ENCODE assay signal across 8 mouse cellular contexts in the genomic region with DNA sequence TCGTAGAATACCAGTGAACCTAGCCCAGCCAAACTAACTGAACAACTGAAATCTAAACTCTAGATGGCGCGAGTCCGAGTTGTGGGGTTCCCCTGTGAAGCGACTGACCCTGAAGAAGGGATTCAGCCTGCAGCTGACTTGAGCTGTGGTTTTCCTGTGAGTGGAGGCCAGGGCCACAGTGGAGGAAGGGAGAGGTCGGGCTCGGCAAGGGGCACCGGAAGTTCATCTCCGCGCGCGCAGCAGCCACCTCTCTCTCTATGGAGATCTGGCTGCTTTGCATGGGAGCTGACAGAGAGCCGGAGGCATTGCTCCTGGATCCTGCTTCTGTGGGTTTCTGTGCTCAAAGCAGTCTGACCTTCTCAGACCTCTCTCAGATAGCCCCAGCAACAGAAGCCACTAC. TPM values are rescaled to one million over a fixed set of nuclear protein-coding genes. Genes with fewer than 3 reads are reported as not detected.
DNase-seq lines count a peak whose midpoint lies in the region; ATAC-seq lines count a peak whose summit lies in the region.

No protein-coding gene starts in this region.

- no peaks in the 10 kb centered on the region; the same call in 1 of the 2 replicates for H3K4me1 ChIP-seq in forebrain, embryonic 11.5 days (replicated peaks; ENCODE audit: control insufficient read depth, insufficient read depth, low read length)
- H3K4me1 ChIP-seq in forebrain, embryonic 16.5 days (replicated peaks; ENCODE audit: control insufficient read depth, insufficient read depth, low read length), result no peaks in the 10 kb centered on the region
- H3K4me1 ChIP-seq in embryonic facial prominence, embryonic 12.5 days, result peaks cover 13% of the 10 kb centered on the region; the same call in 1 of the 2 replicates
- peaks cover 28% of the 10 kb centered on the region for H3K4me1 ChIP-seq in limb, embryonic 10.5 days
- peaks cover 16% of the 10 kb centered on the region; the same call in 1 of the 2 replicates for H3K4me1 ChIP-seq in stomach, embryonic 14.5 days (ENCODE audit: control insufficient read depth, insufficient read depth, low read length)

- no peaks in the 10 kb centered on the region for H3K36me3 ChIP-seq in forebrain, embryonic 11.5 days (ENCODE audit: control insufficient read depth, insufficient read depth, low read length)
- no peaks in the 10 kb centered on the region for H3K36me3 ChIP-seq in forebrain, embryonic 16.5 days (ENCODE audit: control insufficient read depth, insufficient read depth)
- no peaks in the 10 kb centered on the region for H3K36me3 ChIP-seq in embryonic facial prominence, embryonic 12.5 days
- H3K36me3 ChIP-seq in limb, embryonic 10.5 days, result no peaks in the 10 kb centered on the region
- H3K36me3 ChIP-seq in stomach, embryonic 14.5 days (ENCODE audit: control insufficient read depth, insufficient read depth, low read length), result peaks cover under 1% of the 10 kb centered on the region; the same call in 1 of the 2 replicates

- DNase-seq in forebrain, embryonic 11.5 days (ENCODE audit: low spot score), result no peak
- peak; percentile 73 for DNase-seq in heart, postnatal 4 days
- DNase-seq in limb, embryonic 10.5 days (ENCODE audit: low spot score), result peak; percentile 57
- DNase-seq in left cerebral cortex, adult 9 months (ENCODE audit: low spot score in 2 of 2), result no peak

- H3K27ac ChIP-seq in forebrain, embryonic 11.5 days (ENCODE audit: low read depth, low read length), result no peak overlapping the region
- no peak overlapping the region for H3K27ac ChIP-seq in forebrain, embryonic 16.5 days (ENCODE audit: low read length)
- no peak overlapping the region for H3K27ac ChIP-seq in embryonic facial prominence, embryonic 12.5 days
- peak overlapping the region; percentile 76 for H3K27ac ChIP-seq in limb, embryonic 10.5 days
- peak overlapping the region; percentile 59; the same call in 1 of the 2 replicates for H3K27ac ChIP-seq in stomach, embryonic 14.5 days (ENCODE audit: low read length)

- no peak overlapping the region for H3K9ac ChIP-seq in forebrain, embryonic 11.5 days (ENCODE audit: low read length)
- H3K9ac ChIP-seq in forebrain, embryonic 16.5 days (replicated peaks; ENCODE audit: low read depth, low read length), result no peak overlapping the region
- no peak overlapping the region for H3K9ac ChIP-seq in embryonic facial prominence, embryonic 12.5 days
- H3K9ac ChIP-seq in stomach, embryonic 14.5 days (replicated peaks; ENCODE audit: low read depth, low read length), result no peak overlapping the region

- no peaks in the 10 kb centered on the region for H3K27me3 ChIP-seq in forebrain, embryonic 11.5 days (ENCODE audit: control insufficient read depth, insufficient read depth, low read length)
- no peaks in the 10 kb centered on the region for H3K27me3 ChIP-seq in forebrain, embryonic 16.5 days (replicated peaks; ENCODE audit: control insufficient read depth, insufficient read depth, low read length)
- no peaks in the 10 kb centered on the region for H3K27me3 ChIP-seq in embryonic facial prominence, embryonic 12.5 days
- H3K27me3 ChIP-seq in limb, embryonic 10.5 days (ENCODE audit: low read depth, poor library complexity, severe bottlenecking), result 0 out of 2 replicates have a peak, but pooled peaks cover 5% of the 10 kb centered on the region
- H3K27me3 ChIP-seq in stomach, embryonic 14.5 days (ENCODE audit: control insufficient read depth, insufficient read depth, low read length), result no peaks in the 10 kb centered on the region

- 34% methylated on average over 13 of the region's 13 CpGs for whole genome bisulfite sequencing in forebrain, embryonic 11.5 days
- 38% methylated on average over 13 of the region's 13 CpGs for WGBS in forebrain, embryonic 16.5 days
- 19% methylated on average over 13 of the region's 13 CpGs for WGBS in embryonic facial prominence, embryonic 12.5 days
- WGBS in limb, embryonic 10.5 days, result 27% methylated on average over 13 of the region's 13 CpGs
- WGBS in stomach, embryonic 14.5 days, result 21% methylated on average over 13 of the region's 13 CpGs

- 0 out of 2 replicates have a peak overlapping the region, but pooled peaks have one; percentile 21 for H3K4me2 ChIP-seq in forebrain, embryonic 11.5 days (ENCODE audit: low read depth, low read length, severe bottlenecking)
- H3K4me2 ChIP-seq in forebrain, embryonic 16.5 days (ENCODE audit: low read length), result no peak overlapping the region
- H3K4me2 ChIP-seq in embryonic facial prominence, embryonic 12.5 days (replicated peaks), result peak overlapping the region; percentile 36
- H3K4me2 ChIP-seq in stomach, embryonic 14.5 days (replicated peaks; ENCODE audit: low read depth, low read length), result peak overlapping the region; percentile 22; the same call in 1 of the 2 replicates

- peaks cover under 1% of the 10 kb centered on the region; the same call in 1 of the 2 replicates for H3K9me3 ChIP-seq in forebrain, embryonic 11.5 days (ENCODE audit: control insufficient read depth, low read length)
- peaks cover 2% of the 10 kb centered on the region; the same call in 1 of the 2 replicates for H3K9me3 ChIP-seq in forebrain, embryonic 16.5 days (ENCODE audit: control insufficient read depth, low read length)
- H3K9me3 ChIP-seq in embryonic facial prominence, embryonic 12.5 days, result no peaks in the 10 kb centered on the region
- no peaks in the 10 kb centered on the region for H3K9me3 ChIP-seq in limb, embryonic 10.5 days (replicated peaks)
- no peaks in the 10 kb centered on the region; the same call in 1 of the 2 replicates for H3K9me3 ChIP-seq in stomach, embryonic 14.5 days (ENCODE audit: control insufficient read depth, low read depth, low read length)

- H3K4me3 ChIP-seq in forebrain, embryonic 11.5 days (ENCODE audit: low read depth, low read length), result no peak overlapping the region
- H3K4me3 ChIP-seq in forebrain, embryonic 16.5 days (replicated peaks; ENCODE audit: low read length), result no peak overlapping the region
- H3K4me3 ChIP-seq in embryonic facial prominence, embryonic 12.5 days, result no peak overlapping the region
- peak overlapping the region; percentile 18; the same call in 1 of the 2 replicates for H3K4me3 ChIP-seq in limb, embryonic 10.5 days
- H3K4me3 ChIP-seq in stomach, embryonic 14.5 days (ENCODE audit: low read depth, low read length), result no peak overlapping the region

- no peak for ATAC-seq in forebrain, embryonic 11.5 days (replicated peaks; ENCODE audit: low FRiP score)
- ATAC-seq in forebrain, embryonic 16.5 days, result no peak
- ATAC-seq in embryonic facial prominence, embryonic 12.5 days (ENCODE audit: insufficient number of reproducible peaks, insufficient read depth, low FRiP score, low TSS enrichment), result no peak
- ATAC-seq in megakaryocyte-erythroid progenitor cell, adult 5-6 weeks (replicated peaks; ENCODE audit: low FRiP score, low TSS enrichment, poor library complexity, severe bottlenecking), result peak; percentile 18
- ATAC-seq in stomach, embryonic 14.5 days (ENCODE audit: insufficient number of reproducible peaks, insufficient read depth, low FRiP score, low read depth), result no peak

RNA-seq across cellular contexts. Expression of a gene that starts 7.6 kb away (rescaled TPM):
- 1.2 and 1.3 TPM in 2 replicates for polyA plus RNA-seq in forebrain, embryonic 11.5 days (2014; fragmentation: Nextera tagmentation; extraction: Ambion mirVana)
- 1.8 and 3.0 TPM in 2 replicates for polyA plus RNA-seq in forebrain, embryonic 16.5 days (2015; fragmentation: Nextera tagmentation; extraction: Ambion mirVana)
- polyA plus RNA-seq in embryonic facial prominence, embryonic 12.5 days (2016; fragmentation: Nextera tagmentation; extraction: Ambion mirVana), result 0.95 and 1.1 TPM in 2 replicates
- total RNA-seq in heart, postnatal 4 days (2021), result 1 to 10 TPM; 3.3 to 3.5 TPM
- 0.67 and 1.0 TPM in 2 replicates for polyA plus RNA-seq in limb, embryonic 10.5 days (2016; fragmentation: Nextera tagmentation; extraction: Ambion mirVana)
- not detected in 2 replicates for total RNA-seq in megakaryocyte-erythroid progenitor cell, adult 5-6 weeks (2014; fragmentation: Nextera tagmentation)
- 0.75 TPM in 1 of 2 replicates, not detected in the other for total RNA-seq in megakaryocyte-erythroid progenitor cell, adult 5-6 weeks (2017)
- 1.9 and 2.9 TPM in 2 replicates for polyA plus RNA-seq in stomach, embryonic 14.5 days (2014; fragmentation: Nextera tagmentation; extraction: Ambion mirVana)

RNA-seq across cellular contexts. Expression of a gene that starts 13.1 kb away (rescaled TPM):
- polyA plus RNA-seq in forebrain, embryonic 11.5 days (2014; fragmentation: Nextera tagmentation; extraction: Ambion mirVana), result 38.5 and 38.6 TPM in 2 replicates
- 53.4 and 56.8 TPM in 2 replicates for polyA plus RNA-seq in forebrain, embryonic 16.5 days (2015; fragmentation: Nextera tagmentation; extraction: Ambion mirVana)
- polyA plus RNA-seq in embryonic facial prominence, embryonic 12.5 days (2016; fragmentation: Nextera tagmentation; extraction: Ambion mirVana), result 80.2 and 80.4 TPM in 2 replicates
- 100 to 1,000 TPM; 230 to 244 TPM for total RNA-seq in heart, postnatal 4 days (2021)
- polyA plus RNA-seq in limb, embryonic 10.5 days (2016; fragmentation: Nextera tagmentation; extraction: Ambion mirVana), result 77.0 and 84.6 TPM in 2 replicates
- total RNA-seq in megakaryocyte-erythroid progenitor cell, adult 5-6 weeks (2014; fragmentation: Nextera tagmentation), result 244 and 269 TPM in 2 replicates
- total RNA-seq in megakaryocyte-erythroid progenitor cell, adult 5-6 weeks (2017), result 147 and 171 TPM in 2 replicates
- 188 and 196 TPM in 2 replicates for polyA plus RNA-seq in stomach, embryonic 14.5 days (2014; fragmentation: Nextera tagmentation; extraction: Ambion mirVana)

RNA-seq across cellular contexts. Expression of a gene that starts 31.4 kb away (rescaled TPM):
- 83.2 and 94.4 TPM in 2 replicates for polyA plus RNA-seq in forebrain, embryonic 11.5 days (2014; fragmentation: Nextera tagmentation; extraction: Ambion mirVana)
- polyA plus RNA-seq in forebrain, embryonic 16.5 days (2015; fragmentation: Nextera tagmentation; extraction: Ambion mirVana), result 60.9 and 89.9 TPM in 2 replicates
- 79.5 and 84.3 TPM in 2 replicates for polyA plus RNA-seq in embryonic facial prominence, embryonic 12.5 days (2016; fragmentation: Nextera tagmentation; extraction: Ambion mirVana)
- total RNA-seq in heart, postnatal 4 days (2021), result 1 to 10 TPM; 2.5 to 3.1 TPM
- 79.5 and 85.8 TPM in 2 replicates for polyA plus RNA-seq in limb, embryonic 10.5 days (2016; fragmentation: Nextera tagmentation; extraction: Ambion mirVana)
- total RNA-seq in megakaryocyte-erythroid progenitor cell, adult 5-6 weeks (2014; fragmentation: Nextera tagmentation), result not detected in 2 replicates
- total RNA-seq in megakaryocyte-erythroid progenitor cell, adult 5-6 weeks (2017), result 0.09 TPM in 1 of 2 replicates, not detected in the other
- 41.5 and 48.1 TPM in 2 replicates for polyA plus RNA-seq in stomach, embryonic 14.5 days (2014; fragmentation: Nextera tagmentation; extraction: Ambion mirVana)

RNA-seq across cellular contexts. Expression of a gene that starts 37.8 kb away (rescaled TPM):
- 0.27 and 0.28 TPM in 2 replicates for polyA plus RNA-seq in forebrain, embryonic 11.5 days (2014; fragmentation: Nextera tagmentation; extraction: Ambion mirVana)
- not detected in 2 replicates for polyA plus RNA-seq in forebrain, embryonic 16.5 days (2015; fragmentation: Nextera tagmentation; extraction: Ambion mirVana)
- polyA plus RNA-seq in embryonic facial prominence, embryonic 12.5 days (2016; fragmentation: Nextera tagmentation; extraction: Ambion mirVana), result 0.41 and 0.51 TPM in 2 replicates
- total RNA-seq in heart, postnatal 4 days (2021), result 1 to 10 TPM; 1.4 to 1.8 TPM
- 0.18 TPM in 1 of 2 replicates, not detected in the other for polyA plus RNA-seq in limb, embryonic 10.5 days (2016; fragmentation: Nextera tagmentation; extraction: Ambion mirVana)
- total RNA-seq in megakaryocyte-erythroid progenitor cell, adult 5-6 weeks (2014; fragmentation: Nextera tagmentation), result not detected in 2 replicates
- total RNA-seq in megakaryocyte-erythroid progenitor cell, adult 5-6 weeks (2017), result not detected in 2 replicates
- 0.43 and 0.45 TPM in 2 replicates for polyA plus RNA-seq in stomach, embryonic 14.5 days (2014; fragmentation: Nextera tagmentation; extraction: Ambion mirVana)

RNA-seq across cellular contexts. Expression of a gene that starts 42.8 kb away (rescaled TPM):
- 0.17 TPM in 1 of 2 replicates, not detected in the other for polyA plus RNA-seq in forebrain, embryonic 11.5 days (2014; fragmentation: Nextera tagmentation; extraction: Ambion mirVana)
- polyA plus RNA-seq in forebrain, embryonic 16.5 days (2015; fragmentation: Nextera tagmentation; extraction: Ambion mirVana), result 0.14 TPM in 1 of 2 replicates, not detected in the other
- 0.24 TPM in 1 of 2 replicates, not detected in the other for polyA plus RNA-seq in embryonic facial prominence, embryonic 12.5 days (2016; fragmentation: Nextera tagmentation; extraction: Ambion mirVana)
- total RNA-seq in heart, postnatal 4 days (2021), result under 1 TPM in 1 of 2 experiments, not detected in 1; 0.17 TPM
- polyA plus RNA-seq in limb, embryonic 10.5 days (2016; fragmentation: Nextera tagmentation; extraction: Ambion mirVana), result 0.13 TPM in 1 of 2 replicates, not detected in the other
- total RNA-seq in megakaryocyte-erythroid progenitor cell, adult 5-6 weeks (2014; fragmentation: Nextera tagmentation), result not detected in 2 replicates
- total RNA-seq in megakaryocyte-erythroid progenitor cell, adult 5-6 weeks (2017), result not detected in 2 replicates
- polyA plus RNA-seq in stomach, embryonic 14.5 days (2014; fragmentation: Nextera tagmentation; extraction: Ambion mirVana), result 1.0 and 1.2 TPM in 2 replicates

Comparison
In these comparisons a context has a peak if more than half of its experiments do, and no peak if none do; other contexts are left out.
1. DNase-seq: peak in heart, postnatal 4 days (single experiment) and limb, embryonic 10.5 days (single experiment); none in forebrain, embryonic 11.5 days (single experiment) and left cerebral cortex, adult 9 months (0 of 2).
2. H3K27ac ChIP-seq: peak in limb, embryonic 10.5 days (single experiment) and stomach, embryonic 14.5 days (single experiment); none in forebrain, embryonic 11.5 days (single experiment), forebrain, embryonic 16.5 days (single experiment) and embryonic facial prominence, embryonic 12.5 days (single experiment).